Mouse (Mus musculus) induced T-regulatory cell, adult 2 months (primary cell): ENCODE results near the gene Eipr1.
A peak's percentile ranks its signal among the peaks of the same experiment; 100 is the strongest.

Experiments
- DNase-seq: peaks from one replicate; pipeline ENCODE4 v3.0.0-alpha.2; 2012; ENCODE audit warnings: low read depth

Eipr1 gene

GRCm38 (mm10) chr12:28823518-28823917 lies 71.9 kb downstream of the Eipr1 start:
- no peak for DNase-seq

- DNase-seq = peak; percentile 71
Observed at GRCm38 (mm10) chr12:28829502-28829901, 77.9 kb downstream of the Eipr1 start.

GRCm38 (mm10) chr12:28830471-28830870 lies 78.9 kb downstream of the Eipr1 start:
- no peak for DNase-seq

- DNase-seq = peak; percentile 45
Observed at GRCm38 (mm10) chr12:28831066-28831733, 79.6 kb downstream of the Eipr1 start.

GRCm38 (mm10) chr12:28834266-28834665 lies 82.7 kb downstream of the Eipr1 start:
- DNase-seq = peak; percentile 71

- DNase-seq = peak; percentile 71
Observed at GRCm38 (mm10) chr12:28835683-28836082, 84.1 kb downstream of the Eipr1 start.

- DNase-seq = no peak
Observed at GRCm38 (mm10) chr12:28838268-28838667, 86.7 kb downstream of the Eipr1 start.

GRCm38 (mm10) chr12:28838971-28839370 lies 87.4 kb downstream of the Eipr1 start:
- DNase-seq = no peak

- no peak for DNase-seq
Observed at GRCm38 (mm10) chr12:28841179-28841698, 89.6 kb downstream of the Eipr1 start.

- DNase-seq = peak; percentile 10
Observed at GRCm38 (mm10) chr12:28845811-28846210, 94.2 kb downstream of the Eipr1 start.

GRCm38 (mm10) chr12:28847401-28847800 lies 95.8 kb downstream of the Eipr1 start:
- no peak for DNase-seq

GRCm38 (mm10) chr12:28848726-28849612 lies 97.4 kb downstream of the Eipr1 start:
- DNase-seq = no peak

GRCm38 (mm10) chr12:28859495-28860263 lies 108.1 kb downstream of the Eipr1 start:
- DNase-seq = no peak

GRCm38 (mm10) chr12:28860264-28860560 lies 108.6 kb downstream of the Eipr1 start:
- no peak for DNase-seq

GRCm38 (mm10) chr12:28863260-28863659 lies 111.7 kb downstream of the Eipr1 start:
- no peak for DNase-seq

GRCm38 (mm10) chr12:28866121-28866520 lies 114.5 kb downstream of the Eipr1 start:
- DNase-seq = no peak

- DNase-seq = no peak
Observed at GRCm38 (mm10) chr12:28868794-28869193, 117.2 kb downstream of the Eipr1 start.

- DNase-seq = no peak
Observed at GRCm38 (mm10) chr12:28872271-28872670, 120.7 kb downstream of the Eipr1 start.

- DNase-seq = no peak
Observed at GRCm38 (mm10) chr12:28874781-28875251, 123.2 kb downstream of the Eipr1 start.

GRCm38 (mm10) chr12:28875471-28875870 lies 123.9 kb downstream of the Eipr1 start:
- no peak for DNase-seq

GRCm38 (mm10) chr12:28880471-28880870 lies 128.9 kb downstream of the Eipr1 start:
- no peak for DNase-seq

GRCm38 (mm10) chr12:28887712-28888111 lies 136.1 kb downstream of the Eipr1 start:
- DNase-seq = no peak
